Mouse (Mus musculus) kidney, adult 9 months (tissue): Measurements from ENCODE around the gene Smox.

Experiments used
- DNase-seq: peaks from one replicate; pipeline ENCODE4 v3.0.0; 2022

Gene Smox

DNA sequence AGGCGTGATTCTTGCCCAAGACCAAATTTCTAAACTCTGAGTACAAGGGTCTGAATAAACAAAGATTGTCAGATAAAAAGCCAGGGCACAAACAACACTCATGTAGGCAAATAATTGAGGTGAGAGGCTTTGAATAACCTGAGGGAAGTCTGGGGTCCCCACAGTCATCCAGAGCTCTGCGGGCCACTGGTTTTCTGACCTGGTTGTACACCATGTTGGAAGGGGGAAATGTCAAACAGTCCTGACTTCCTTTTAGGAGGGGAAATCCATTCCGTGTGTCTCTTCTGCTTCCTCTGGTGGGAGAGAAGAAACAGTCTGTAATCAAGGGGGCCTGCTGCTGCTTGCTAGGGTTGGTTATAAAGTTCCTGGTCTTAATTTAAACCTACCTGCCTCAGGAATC, 5.2 kb upstream of the Smox start:
- no peak for DNase-seq

DNA sequence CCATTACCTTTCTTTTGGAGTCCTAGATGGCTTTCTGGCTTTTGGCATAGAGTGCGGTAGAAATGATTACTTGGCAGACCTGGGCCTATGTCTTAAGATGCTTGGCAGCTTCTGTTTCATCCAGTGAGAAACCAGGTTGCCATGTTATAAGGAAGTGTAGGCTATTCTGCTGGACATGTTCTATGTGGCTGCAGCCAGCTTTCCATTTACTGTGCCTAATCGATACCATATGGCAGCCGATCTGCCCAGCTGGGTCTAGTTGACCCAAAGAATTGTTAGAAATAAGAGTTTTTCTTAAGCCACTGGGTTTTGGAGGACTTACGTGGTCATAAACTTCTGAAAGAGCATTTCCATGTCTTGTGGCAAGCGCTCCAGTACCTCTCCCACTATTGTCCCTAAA, 4.0 kb upstream of the Smox start:
- DNase-seq = no peak

DNA sequence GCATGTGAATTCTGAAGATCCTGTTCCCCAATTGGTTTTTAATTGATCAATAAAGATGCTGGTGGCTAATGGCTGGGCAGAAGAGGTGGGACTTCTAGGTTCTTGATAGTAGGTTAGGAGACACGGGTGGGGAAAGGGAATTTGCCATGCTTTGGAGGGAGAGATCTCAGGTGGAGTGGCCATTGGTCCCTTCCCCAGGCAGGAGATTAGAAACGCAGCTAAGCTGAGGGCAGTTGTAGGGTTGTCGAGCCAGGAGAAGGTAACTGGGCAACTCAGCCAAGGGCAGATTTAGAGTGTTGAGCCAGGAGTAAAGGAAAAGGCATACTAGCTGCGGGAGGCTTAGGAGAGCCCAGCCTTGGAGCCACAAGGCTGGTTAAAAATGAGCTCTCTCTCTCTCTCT, 3.0 kb upstream of the Smox start:
- no peak for DNase-seq

DNA sequence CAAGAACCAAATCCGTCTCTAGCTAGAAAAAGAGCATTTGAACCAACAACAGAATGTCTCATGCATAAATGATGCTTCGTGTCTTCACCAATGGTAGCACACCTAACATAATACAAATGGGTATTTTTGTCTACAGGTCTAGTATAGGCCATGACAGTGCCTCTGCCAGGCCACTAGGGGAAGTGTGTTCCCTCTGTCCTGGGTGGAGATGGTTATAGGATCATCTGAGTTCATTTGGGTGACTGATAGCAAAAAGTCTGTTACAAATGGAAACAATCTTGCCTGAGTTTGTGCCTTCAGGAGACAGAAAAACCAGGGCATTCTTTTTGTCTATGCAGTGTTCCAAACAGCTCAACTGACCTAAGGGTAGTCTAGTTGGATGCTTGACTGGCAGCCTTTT, 2.4 kb upstream of the Smox start:
- DNase-seq = no peak

DNA sequence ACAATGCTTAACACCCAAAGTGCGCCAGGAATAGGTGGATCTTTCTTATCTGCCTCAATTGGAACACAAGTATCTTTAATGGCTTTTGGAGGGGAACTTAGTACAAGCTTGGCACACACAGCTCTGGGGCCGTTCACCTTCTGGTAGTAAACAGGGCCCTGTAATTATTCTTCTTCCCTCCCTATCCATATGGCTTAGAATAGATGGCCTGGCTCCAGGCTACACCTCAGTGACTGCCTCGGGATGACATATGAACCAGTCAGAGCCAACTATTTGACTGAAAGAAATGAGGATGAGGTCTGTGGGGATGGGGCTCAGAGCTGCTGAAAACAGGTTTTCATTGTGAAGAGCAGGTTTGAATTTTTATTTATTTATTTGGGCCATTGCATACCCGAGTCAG, 1.7 kb upstream of the Smox start:
- DNase-seq = no peak

DNA sequence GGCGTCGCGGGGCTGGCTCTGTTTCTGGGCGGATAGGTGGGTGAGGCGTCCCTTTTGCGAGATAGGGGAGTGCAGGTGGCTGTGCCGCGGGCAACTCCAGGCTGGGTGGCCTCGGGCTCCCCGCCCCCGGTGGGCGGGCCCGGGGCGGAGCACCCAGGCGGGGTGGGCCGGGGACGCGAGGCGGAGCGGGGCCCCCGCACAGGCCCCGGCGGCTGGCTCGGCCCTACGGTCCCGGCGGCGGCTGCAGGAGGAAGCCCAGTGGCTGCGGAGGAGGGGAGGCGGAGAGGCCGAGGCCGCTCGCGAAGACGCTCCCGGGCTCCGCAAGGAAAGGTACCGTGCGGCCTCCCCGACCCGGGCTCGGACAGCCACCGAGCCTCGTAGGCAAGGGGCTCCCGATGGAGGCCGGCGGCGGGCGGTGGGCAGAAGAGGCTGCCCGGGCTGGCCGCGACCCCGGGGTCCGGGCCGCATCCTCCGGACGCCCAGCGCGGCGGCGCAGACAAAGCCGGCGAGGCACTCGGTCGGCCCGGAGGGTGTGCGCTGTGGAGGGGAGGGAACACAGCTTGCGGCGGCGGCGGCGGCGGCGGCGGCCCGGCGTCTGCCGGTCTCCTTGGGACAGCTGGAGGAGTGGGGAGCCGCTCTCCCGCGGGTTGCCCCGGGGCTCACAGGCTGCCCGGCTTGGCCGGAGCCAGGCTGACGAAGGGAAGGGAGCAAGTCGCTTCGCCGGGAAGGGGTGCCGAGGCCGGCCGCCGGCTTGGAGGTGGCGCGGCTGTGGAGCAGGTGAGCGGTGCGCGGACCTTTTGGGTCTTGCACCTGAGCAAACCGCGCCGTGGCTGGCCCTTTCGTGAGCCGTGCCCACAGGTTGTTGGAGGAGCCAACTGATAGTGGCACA, 655 bp downstream of the Smox start:
- peak; percentile 77 for DNase-seq

DNA sequence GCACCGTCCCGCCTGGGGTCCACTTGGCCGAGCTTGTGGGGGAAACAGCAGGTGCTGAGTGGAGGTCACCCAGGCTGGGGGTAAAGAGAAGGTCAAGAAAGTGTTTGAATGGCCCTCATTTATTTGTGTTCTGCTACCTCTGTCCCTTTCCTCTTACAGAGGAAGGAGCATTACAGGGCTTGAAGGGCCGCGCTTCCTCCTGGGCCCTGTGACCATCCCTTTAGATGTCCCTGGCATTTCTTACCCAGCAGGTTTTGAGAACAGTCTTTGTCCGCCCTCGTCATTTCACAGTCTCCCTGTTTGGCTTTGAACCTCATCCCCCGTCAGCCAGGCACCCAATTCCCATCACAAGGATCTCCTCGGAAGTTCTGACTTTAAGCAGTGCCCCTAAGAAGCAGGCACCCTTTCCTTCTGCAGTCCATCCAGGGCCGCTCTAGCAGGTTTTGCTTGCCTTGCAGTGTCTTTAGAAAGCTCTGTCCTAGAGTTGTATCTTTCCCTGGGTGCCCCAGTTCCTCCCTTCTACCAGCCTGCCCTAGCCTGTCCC, 1.4 kb downstream of the Smox start:
- DNase-seq = no peak

DNA sequence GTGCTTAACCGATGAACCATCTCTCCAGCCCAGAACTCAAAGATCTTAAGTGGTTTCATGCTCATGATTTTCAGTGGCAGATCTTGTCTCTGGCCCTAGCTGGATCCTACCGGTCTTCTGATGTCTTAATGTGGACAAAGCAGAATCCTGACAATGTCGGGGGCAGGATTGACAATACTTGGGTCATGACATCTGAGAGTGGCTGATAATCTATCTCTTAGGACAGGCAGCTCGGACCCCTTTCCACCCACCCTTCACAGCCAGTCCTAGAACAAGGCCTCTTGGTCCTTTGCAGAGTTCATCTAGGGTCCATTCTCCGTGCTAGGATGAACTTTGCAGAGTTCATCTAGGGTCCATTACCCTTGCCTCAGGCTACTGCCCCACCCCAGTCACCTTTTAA, 2.1 kb downstream of the Smox start:
- DNase-seq = no peak

DNA sequence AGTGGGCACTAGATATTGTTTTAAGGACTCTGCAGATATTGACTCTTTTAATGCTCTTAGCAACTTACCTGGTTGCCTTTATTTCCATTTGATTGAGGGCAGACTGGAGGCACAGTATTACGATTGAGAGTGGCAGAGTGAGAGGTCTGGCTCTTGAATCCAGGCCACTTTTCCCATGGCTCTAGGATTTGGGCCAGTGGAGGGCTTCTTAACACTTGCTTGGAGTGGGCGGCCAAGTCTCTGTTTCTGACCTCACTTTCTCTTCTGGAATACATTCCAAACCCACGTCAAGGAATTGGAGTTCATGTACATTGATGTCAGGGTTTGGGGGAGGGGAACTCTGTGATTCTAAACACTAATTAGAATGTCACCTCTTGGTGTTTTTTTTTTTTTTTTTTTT, 4.0 kb downstream of the Smox start:
- DNase-seq = no peak

DNA sequence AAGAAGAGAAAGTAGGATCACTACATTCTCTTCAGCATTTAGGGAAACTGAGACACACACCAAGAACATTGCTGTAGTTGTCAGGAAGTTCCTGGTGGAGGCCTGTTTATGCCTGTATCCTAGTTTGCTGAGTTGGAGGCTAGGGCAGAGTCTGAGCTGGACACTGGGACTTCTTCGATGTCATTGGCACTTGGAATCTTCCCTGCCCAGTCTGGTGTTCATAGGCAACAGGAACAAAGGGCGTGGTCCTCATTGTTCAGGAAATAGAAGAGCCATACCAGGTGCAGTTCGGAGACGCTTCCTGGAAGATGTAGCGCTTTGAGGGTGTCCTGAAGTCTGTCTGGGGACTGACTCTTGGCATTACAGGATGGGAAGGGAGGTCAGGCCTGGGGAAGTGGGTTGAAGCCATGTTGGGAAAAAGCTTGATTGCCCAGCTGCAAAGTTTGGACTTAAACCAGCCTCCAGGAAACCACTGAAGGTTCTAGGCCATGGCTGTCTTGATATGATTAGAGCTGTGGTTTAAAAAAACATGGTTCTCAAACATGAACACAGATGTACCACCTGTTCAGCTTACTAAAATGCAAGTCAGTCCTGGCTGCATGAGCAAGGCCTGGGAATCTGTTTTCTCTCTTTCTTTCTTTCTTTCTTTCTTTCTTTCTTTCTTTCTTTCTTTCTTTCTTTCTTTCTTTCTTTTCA, 5.0 kb downstream of the Smox start:
- no peak for DNase-seq

DNA sequence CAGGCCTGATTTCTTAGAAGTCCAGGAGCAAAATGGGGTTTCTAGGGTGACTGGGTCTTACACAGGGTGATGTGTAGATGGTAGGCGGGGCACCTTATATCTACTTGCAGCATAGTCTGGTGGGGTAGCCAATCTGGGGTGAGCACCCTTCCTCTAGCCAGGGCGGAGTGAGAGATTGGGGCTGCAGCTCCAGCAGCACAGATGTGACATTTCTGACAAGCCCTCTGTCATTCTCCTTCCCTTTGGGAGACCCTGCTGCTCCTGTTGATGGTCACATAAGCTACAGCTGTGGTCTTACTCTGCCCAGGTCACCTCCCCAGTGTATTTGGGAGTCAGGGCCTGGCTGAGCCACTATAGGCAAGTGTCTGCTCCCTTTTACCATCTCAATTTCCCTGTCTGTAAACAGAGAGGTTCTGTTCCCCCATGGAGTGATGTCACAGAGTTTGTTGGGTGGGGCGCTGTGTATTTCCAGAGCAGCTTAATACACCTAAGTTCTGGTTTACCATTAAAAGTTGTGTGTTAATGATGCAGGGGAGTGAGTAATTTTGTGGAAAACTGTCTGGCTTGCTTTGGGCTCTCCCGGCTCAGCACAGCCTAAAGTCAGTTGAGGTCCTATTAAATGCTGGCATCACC, 6.0 kb downstream of the Smox start:
- DNase-seq = no peak

DNA sequence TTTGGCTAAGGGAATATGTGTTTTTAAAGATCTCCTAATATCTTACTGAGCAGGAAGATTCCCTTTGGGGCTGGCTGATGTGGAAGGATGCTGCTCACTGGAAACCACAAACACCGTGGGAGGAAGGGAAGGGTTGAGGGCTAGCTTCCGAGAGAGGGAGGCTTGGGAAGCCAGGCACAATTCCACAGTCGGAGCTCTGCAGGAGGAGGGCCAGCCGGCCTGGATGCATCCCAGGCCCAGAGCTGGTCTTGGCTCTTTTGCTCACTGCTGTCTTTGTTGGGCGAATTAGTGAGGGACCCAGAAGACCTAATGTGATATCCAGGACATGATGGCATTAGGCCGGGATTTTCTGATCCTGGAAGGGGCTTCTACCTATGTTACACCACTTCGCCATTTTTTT, 6.9 kb downstream of the Smox start:
- no peak for DNase-seq

DNA sequence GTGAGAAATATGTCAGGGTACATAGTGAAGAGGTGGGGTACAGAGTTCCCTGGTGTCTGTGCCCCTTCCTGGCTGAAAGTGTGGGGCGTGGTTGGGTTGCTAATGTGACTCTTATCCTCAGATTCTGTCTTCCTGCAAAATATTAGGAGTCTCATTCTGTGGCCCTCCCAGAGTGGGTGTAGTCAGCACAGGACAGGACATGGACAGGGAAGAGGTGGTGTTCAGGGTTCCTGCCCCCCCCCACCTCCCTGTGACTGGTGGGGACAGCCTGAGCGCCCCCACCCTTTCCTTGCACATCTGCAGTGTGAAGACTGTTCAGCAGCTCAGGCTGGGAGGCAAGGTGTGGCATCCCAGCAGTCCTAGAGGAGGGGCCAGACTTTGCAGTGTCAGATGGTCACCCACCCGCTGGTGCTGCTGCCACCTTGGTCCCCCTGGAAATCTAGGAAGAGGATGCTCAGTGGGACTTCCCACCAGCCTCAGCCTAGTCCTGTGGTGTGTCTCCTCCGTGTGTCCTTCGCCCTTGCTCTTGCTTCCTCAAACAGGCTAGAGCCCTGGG, 8.1 kb downstream of the Smox start:
- DNase-seq = no peak

DNA sequence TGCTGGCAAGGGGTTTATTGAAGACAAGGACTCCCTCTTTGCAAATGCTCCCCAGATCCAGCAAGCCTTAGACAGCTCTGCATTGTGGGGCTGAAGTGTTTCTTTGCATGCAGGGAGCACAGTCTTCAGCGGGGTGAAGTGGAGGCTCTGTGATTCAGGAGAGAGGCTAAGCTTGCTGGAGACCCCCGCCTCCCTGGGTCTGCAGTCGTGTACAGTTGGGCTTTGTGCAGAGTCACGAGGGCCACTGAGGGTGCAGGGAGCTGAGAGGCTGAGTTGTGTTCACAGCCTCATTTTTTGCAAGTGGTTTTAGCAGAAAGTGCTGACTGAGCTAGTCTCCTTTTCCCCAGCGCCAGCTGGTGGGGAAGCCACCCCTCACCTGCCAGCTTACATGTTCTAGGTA, 10.6 kb downstream of the Smox start:
- no peak for DNase-seq

DNA sequence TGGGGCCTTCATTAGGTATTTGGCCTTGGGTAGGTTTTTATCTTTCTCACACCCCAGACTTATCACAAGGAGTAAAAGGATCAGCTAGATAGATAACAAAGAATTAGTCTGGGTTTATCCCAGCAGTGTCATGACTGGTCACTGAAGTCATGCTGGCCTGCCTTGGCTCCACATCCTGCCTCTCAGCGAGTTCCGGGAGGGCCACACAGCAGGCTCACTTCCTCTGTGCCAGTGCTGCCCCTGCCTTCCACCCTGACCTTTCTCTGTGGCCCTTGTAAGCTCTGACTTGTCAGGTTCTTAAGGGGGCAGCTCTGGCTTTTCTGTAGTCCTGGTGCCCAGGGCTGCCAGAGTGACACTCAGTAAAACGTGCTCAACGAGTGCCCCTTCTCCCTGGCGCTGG, 11.3 kb downstream of the Smox start:
- no peak for DNase-seq

DNA sequence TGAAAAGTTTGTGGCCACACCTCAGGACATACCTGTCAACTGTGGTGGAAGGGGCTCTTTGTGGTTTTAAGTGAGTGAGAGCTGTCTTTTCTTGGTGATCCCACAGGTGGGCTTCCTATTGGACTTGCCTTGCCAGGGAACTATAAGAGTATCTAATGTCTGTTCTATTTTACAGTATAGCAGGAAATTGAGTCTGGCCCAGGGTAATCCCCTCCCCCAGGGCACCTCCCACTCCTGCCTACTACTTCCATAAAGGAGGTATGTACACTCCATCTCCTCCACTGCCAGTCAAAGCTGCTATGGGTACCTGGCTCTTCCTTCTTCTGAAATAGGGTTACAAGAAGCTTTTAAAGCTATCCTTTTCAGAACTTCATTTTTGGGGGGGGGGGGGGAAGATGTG, 14.1 kb downstream of the Smox start:
- no peak for DNase-seq

DNA sequence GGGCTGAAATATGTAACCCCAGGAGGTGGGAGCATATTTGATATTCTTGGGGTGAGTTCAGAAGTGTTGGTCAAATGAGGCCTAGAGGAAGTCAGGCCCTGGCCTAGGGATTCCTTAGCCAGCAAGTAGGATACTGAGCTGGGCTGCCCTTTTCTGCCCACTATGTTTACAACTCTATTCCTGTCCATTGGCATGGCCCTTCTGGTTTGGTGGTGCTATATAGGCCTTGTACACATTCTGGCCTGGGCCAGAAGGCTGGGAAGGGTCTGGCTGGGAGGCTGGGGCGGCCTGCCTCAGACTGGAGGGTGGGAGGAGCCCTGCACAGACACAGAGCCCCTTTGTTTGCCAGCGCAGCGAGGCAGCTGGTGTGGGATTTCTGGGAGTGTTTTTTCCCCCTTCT, 15.1 kb downstream of the Smox start:
- DNase-seq = no peak

DNA sequence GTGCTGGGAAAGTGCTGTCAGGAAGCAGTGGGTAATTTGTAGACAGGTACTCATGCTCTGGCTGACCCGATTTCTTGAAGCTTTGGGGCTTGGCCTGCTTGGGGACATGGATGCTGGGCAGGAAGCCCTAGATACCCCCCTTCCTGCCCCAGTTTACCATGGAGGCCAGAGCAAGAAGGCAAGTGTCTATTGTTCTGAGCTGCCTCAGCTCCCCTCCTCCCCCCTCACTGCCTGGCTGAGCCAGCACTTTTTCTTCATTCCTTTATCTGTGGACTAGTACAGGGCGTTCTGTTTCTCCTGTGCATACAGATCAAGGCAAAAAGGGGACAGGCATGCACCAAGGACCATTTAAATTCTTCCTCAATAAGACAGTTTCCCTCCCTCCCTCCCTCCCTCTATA, 17.2 kb downstream of the Smox start:
- no peak for DNase-seq

DNA sequence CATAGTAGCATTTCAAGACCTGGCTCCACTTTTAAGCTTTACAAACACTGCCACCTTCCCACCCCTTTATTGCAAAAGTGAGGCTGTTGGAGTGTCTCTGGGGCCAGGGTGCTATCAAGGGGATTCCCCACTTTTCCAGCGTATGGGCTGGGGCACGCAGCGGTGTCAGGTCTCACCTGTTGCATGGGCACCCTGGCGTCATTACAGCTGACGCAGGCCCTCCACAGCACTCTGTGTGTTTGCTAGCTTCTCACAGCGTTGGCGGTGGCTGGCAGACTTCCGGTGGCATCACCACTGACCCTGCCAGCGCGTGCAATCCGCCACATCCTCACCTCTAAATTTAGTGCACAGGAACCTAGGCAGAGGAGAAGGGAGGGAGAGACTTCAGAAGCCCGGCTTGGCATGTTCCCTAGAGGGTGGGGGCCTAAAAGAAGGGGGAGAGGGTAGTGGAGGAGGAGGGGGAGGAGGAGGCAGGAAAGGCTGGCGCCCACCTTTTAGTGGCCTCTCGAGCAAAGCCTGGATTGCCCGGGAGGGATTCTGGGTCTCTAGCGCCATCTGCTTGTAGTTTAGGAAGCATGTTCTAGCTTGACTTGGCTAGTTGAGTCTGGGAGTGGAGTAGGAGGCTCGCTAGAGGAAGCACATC, 18.5 kb downstream of the Smox start:
- DNase-seq = peak; percentile 61

DNA sequence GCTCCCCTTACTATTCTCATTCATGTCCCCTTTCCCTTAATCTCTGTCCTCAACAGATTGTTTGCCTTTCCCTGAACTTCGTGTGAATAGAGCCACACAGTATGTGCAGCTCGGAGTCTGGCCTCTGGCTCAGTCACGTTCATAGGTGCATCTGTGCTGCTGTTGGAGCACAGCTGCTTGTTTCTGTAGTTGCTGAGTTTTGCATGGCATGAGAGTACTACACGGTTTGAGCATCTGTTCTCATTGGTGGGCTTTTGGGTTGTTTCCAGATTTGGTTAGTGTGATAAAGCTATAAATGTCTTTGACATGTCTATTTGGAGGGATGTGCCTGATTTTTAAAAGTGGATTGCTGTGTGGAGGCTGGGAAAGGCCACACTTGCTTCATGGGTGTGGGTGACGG, 19.2 kb downstream of the Smox start:
- no peak for DNase-seq

DNA sequence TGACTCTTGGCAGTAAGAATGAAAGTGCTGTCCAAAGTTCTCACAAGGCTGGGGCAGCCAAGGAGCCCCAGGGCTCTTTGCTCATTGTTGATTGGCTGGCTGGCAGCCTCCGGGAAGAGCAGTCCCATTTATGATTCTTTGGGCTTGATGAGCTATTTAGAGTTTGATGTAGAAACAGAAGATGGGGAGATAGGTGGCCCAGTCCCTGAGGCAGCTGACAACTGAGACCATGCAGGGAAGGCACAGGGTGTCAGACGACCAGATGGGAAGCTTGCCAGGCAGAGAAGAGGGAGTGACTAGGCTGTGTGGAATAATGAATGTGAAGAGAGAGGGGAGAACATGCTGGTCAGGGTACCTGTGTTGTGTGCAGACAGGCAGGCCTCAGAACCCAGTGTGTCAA, 22.2 kb downstream of the Smox start:
- DNase-seq = no peak

DNA sequence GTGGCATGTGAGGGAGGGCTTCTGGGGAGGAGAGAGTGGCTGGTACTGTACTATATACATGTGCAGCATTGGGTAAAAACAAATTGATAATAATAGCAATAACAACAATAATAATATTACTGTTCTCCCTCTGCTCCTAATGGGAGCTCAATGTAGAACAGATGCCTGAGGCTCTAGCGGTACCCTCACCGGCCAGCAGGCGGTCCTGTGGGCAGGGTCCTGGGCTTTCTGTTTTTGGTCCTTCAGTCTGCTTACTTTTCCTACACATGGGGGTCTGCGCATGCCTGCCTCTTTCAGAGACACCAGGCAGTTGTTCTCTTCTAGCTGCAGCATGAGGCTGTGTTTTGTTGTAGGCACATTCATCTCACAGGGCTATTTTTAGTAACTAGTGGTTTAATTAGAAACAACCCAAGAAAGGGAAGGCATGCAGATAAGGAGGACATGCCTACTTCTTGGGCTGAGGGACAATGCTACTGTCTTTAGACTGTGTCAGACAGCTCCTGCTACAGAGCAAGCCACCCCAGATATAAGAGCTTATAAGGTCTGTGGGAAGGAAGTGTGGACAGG, 22.8 kb downstream of the Smox start:
- DNase-seq = no peak

DNA sequence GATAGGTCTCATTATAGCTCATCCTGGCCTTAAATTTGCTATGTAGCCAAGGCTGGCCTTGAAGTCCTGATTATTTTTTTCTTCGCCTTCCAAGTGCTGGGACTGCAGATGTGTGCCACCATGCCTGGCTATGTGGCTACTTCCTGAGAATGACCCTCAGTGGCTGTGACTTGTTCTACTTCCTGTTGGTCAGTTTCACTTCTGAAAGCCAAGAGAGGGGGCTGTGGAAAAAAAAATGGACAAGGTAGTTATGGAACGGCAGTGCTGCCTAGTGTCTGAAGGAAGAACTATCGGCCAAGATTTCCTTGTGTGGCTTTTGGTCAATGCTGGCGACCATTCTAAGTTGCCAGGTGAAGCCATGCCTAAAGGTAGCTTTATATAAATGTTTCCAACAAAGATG, 26.3 kb downstream of the Smox start:
- DNase-seq = no peak
